Mouse (Mus musculus) heart, adult 11 months (tissue): ENCODE data around the gene Tmc6.

ENCODE experiments used
- DNase-seq: peaks from one replicate; pipeline ENCODE4 v3.0.0; 2022

Gene Tmc6

GRCm38 (mm10) chr11:117780582-117781111 is 1.4 kb downstream of the Tmc6 start:
- DNase-seq, result peak; percentile 99

GRCm38 (mm10) chr11:117780199-117780515 is 1.8 kb downstream of the Tmc6 start:
- DNase-seq, result no peak

GRCm38 (mm10) chr11:117779434-117780198 is 2.4 kb downstream of the Tmc6 start:
- peak; percentile 99 for DNase-seq

- peak; percentile 96 for DNase-seq
These were observed 3.1 kb downstream of the Tmc6 start for GRCm38 (mm10) chr11:117778851-117779433.

DNA sequence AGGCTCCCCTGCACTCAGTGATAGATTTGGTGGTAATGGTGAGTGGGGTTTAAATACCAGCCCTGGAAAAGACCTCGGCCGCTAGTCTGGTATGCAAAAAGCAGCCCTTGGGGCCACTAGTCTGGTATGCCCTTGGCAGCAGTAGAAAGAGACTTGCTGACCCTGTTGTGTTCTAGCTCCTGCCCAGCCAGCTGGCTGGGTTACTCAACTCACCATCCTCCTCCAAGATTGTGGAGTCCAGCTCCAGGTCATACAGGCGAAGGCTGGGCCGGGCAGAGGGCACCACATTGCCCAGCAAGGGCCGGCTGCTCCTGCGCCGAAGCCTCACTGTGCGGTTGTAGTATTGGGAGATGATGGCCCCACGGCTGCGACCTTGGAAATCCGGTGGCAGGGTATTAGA is 4.0 kb downstream of the Tmc6 start:
- peak; percentile 92 for DNase-seq

GRCm38 (mm10) chr11:117777111-117777510 is 4.9 kb downstream of the Tmc6 start:
- no peak for DNase-seq

DNA sequence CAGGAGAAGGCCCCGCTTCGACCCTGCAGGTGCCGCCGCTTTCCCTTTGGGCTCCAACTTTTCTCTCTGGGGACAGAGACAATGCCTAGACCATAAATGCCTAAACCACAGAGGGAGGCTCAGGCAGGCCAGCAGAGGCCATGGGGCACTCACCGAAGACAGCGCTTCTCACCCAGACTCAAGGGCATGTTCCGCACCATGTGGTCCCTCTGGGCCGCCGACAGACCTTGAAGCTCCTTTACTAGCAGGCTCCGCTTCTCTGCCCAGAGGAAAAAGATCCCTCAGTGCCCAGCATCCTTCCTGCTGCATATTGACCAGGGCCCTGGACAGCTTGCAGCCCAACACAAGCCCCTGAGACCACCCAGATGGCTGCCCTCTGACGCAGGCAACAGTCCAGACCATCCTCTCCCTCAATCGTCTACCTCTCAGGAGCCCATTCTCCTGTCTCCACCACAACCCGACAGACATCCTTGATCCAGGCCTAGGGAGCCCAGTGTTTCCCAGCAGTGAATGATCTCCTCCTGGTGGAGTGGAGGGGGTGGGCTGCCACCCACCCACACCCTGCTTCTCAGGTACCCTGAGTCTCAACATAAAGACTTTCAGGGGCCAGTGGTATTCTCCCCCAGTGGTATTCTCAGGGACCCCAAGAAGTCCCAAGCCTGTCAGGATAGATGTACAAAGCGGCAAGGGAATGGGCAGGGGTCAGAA is 5.8 kb downstream of the Tmc6 start:
- peak; percentile 91 for DNase-seq

- DNase-seq, result peak; percentile 91
These were observed 6.5 kb downstream of the Tmc6 start for GRCm38 (mm10) chr11:117775540-117775939.

- peak; percentile 95 for DNase-seq
These were observed 7.1 kb downstream of the Tmc6 start for GRCm38 (mm10) chr11:117774925-117775324.

- no peak for DNase-seq
These were observed 9.6 kb downstream of the Tmc6 start for GRCm38 (mm10) chr11:117772352-117772751.

- no peak for DNase-seq
These were observed 11.6 kb downstream of the Tmc6 start for GRCm38 (mm10) chr11:117770407-117770806.

DNA sequence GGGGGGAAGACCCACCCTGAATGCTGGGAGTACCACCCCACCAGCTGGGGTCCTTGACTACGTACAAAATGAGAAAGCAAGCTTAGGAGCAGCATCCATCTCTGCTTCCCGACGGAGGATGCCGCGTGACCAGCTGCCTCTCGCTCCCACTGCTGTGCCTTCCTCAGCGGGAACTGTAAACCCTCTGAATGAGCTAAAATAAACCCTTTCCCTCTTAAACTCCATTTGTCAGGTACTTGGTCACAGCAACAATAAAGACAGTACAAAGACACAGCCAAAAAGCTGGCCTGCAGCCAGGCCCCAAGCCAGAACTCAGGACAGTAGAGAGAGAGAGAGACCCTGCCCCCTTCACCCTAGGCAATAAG is 12.3 kb downstream of the Tmc6 start:
- no peak for DNase-seq

- peak; percentile 91 for DNase-seq
These were observed 13.0 kb downstream of the Tmc6 start for GRCm38 (mm10) chr11:117768725-117769682.

- no peak for DNase-seq
These were observed 15.7 kb downstream of the Tmc6 start for GRCm38 (mm10) chr11:117766275-117766674.

GRCm38 (mm10) chr11:117765361-117765760 is 16.6 kb downstream of the Tmc6 start:
- DNase-seq, result peak; percentile 91

- peak; percentile 94 for DNase-seq
These were observed 17.7 kb downstream of the Tmc6 start for GRCm38 (mm10) chr11:117764319-117764718.

DNA sequence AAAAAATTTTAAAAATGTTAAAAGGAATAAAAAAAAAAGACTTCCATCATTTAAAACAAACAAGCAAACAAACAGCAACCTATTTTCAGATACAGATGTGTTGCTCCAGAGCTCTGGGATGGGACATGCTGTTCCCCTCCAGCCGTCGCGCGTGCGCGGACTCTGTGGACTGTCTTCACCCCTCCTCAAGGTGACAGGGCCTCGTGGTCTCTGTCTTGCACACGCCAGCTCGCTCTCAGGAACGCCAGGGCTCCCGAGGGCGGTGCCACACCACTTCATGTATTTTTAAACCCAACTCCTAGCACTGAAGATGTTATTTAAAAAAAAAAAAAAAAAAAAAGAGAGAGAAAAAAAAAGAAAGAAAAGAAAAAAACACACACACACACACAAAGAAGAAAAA is 19.8 kb downstream of the Tmc6 start:
- DNase-seq, result peak; percentile 95

- DNase-seq, result no peak
These were observed 20.2 kb downstream of the Tmc6 start for GRCm38 (mm10) chr11:117761801-117762200.

DNA sequence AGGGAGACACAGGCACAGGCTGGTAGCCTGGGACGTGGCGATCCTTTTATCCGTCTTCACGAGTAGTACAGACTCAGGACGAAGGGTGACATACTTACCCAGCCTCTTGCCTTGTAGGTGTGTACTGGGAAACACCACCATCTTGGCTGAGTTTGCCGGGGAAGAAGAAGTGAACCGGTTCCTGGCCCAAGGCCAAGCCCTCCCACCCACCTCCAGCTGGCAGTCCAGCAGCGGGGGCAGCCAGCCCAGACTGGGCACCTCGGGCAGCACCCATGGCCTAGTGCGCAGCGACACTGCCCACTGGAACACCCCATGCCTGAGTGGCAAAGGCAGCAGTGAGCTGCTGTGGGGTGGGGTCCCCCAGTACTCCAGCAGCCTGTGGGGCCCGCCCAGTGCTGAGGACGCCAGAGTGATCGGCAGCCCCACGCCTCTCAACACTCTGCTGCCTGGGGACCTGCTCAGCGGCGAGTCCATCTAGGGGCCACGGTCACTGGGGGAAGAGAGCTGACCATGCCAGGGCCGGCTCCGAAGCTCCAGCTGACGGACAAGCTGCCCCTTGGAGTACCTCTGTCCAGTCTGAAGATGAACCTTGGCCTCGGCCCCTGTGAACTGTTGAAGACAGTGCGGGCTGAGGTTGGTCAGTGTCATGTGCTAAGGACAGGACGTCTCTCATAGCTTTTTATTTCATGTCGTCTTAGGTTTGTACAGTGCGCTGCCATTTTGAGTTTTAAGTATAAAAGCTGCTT is 21.5 kb downstream of the Tmc6 start:
- peak; percentile 91 for DNase-seq

DNA sequence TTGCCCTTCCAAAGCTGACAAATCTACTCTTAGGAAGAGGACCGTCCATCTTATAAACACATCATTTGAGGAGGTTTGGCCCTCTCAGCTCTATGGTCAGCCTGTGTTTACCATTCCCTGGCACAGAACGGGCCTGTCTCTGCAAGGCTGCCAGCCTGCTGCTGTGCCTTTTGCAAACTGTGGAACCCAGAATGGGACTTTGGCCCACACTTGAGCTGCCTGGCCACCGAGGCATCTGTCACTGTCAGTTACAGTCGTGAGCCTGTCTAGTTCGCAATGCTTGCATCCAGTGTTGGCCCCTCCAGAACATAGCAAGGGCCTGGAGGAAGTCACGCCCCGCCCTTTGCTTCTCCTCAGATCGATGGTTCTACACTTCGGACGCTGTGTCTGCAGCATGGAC is 22.7 kb downstream of the Tmc6 start:
- no peak for DNase-seq

DNA sequence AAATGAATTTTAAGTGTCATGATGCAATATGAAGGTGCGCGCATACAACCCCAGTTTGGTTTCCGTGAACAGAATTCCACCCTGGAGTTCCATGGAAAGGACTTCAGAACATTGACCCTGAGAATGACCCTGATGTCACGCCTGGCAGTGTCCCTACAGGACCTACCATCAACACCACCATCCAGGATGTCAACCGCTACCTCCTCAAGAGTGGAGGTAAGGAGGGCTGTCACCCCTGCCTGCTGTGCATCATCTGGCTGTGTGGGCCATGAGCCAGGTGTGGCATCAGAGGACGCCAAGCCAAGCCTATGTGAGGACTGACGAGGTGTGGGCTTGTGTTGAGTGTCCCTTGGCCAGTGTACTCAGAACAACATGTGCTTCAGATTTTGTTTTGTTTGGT is 26.1 kb downstream of the Tmc6 start:
- DNase-seq, result peak; percentile 92

GRCm38 (mm10) chr11:117751544-117751943 is 30.5 kb downstream of the Tmc6 start:
- no peak for DNase-seq
